Mouse (Mus musculus): ENCODE results near the gene Sirt2. TPM values are rescaled to one million over a fixed set of nuclear protein-coding genes. Genes with fewer than 3 reads are reported as not detected.

The Sirt2 gene
- total RNA-seq, 2 experiments from 2014 or later: 156 to 162 TPM

DNA sequence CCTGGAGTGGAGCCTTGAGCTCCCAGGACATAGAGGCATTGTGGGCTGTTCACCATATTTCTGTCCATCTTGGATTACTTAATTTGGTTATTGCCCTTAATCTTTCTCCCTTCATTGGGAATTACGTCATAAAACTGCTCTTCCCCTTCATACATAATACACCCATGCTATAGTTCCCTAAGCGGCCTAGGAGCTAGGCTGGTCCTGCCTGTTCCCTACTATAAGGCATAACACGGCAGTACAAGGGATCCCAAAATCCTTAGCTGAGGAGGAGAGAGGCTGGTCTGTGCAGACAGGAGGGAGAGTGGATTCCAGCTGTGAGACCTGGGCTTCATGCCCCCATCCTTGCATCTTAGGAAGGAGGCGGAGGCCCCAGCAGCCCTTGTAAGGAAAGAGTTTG is 51.4 kb downstream of the Sirt2 start:
- no peak for DNase-seq

GRCm38 (mm10) chr7:28818436-28818835 is 51.9 kb downstream of the Sirt2 start:
- DNase-seq: no peak

DNA sequence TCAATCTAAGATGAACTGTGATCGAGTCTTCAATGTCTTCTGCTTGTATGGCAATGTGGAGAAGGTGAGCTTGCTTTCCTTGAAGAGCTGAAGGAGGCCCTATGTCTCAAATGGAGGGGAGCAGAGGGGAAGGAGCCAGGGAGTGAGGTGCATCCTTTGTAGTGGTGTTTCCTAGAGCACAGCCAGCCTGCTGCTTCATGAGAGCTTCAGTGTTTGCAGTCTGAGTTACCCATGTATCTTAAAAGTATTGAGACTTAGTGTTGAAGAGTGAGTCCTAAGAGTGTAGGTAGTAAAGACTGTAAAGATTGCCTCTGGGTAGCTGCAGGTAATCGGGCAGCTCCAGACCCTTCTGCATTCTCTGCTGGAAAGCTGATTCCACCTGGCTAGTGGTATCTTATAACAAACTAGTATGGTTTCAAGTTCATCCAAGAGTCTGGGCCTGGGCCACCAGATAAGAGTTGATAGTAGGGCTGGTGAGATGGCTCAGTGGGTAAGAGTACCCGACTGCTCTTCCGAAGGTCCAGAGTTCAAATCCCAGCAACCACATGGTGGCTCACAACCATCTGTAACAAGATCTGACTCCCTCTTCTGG is 52.4 kb downstream of the Sirt2 start:
- DNase-seq: no peak

GRCm38 (mm10) chr7:28819571-28819970 is 53.0 kb downstream of the Sirt2 start:
- DNase-seq: no peak

GRCm38 (mm10) chr7:28820358-28821260 is 54.1 kb downstream of the Sirt2 start:
- DNase-seq: peak in 1 of 2 experiments; percentile 11

GRCm38 (mm10) chr7:28821261-28821831 is 54.8 kb downstream of the Sirt2 start:
- DNase-seq: peak; percentile 71 to 80

GRCm38 (mm10) chr7:28822556-28822955 is 56.0 kb downstream of the Sirt2 start:
- DNase-seq: no peak

DNA sequence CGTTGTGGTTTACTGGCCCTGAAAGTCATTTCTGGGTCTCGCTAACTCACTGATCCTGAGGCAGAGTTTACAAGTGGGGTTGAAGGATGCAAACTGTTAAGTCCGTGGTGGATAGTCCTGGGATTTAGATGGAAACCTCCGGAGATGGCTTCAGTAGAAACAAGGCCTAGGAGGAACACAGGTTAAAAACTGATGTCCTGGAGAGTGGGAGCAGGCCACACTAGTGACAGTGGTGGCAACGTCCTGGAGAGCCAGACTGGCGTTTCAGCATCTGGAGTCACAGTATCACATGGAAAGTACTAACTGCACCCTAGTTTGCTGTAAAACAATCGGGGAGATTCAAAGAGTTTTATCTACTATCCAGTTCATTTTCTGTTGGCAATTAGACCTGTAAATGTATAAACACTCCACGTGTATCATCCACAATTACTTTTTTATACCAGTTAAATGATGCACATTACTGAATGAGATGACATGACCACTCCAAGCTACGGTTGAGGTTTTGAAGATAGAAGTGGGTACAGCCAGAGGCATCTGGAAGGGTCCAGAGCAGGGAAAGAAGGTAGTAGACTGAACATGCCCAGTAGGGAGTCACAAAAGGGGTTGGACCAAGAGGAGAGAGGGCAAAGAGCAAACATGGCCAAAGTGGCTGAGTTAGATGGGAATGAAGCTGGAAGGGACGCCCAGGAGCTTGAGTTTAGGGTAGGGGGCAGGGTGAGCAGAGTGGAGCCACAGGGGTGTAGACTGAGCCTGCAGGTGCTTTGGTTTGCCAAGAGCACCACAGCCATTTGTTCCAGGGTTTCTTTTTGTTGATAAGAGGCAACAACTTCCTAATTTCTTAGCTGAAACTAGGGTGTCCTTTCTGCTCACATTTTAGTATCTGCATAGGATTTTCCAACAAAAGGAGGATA is 56.7 kb downstream of the Sirt2 start:
- DNase-seq: no peak

GRCm38 (mm10) chr7:28823932-28824331 is 57.4 kb downstream of the Sirt2 start:
- no peak for DNase-seq

- DNase-seq: peak; percentile 83 to 88
Measured at GRCm38 (mm10) chr7:28824941-28825685, 58.6 kb downstream of the Sirt2 start, which contains the start of gene Ech1. Gene Ech1 (plus strand): TSS chr7:28825217.

- peak in 1 of 2 experiments; percentile 12 for DNase-seq
Measured at GRCm38 (mm10) chr7:28825686-28826401, 59.3 kb downstream of the Sirt2 start.

GRCm38 (mm10) chr7:28826402-28826772 is 59.9 kb downstream of the Sirt2 start:
- DNase-seq: no peak

GRCm38 (mm10) chr7:28827338-28827737 is 60.8 kb downstream of the Sirt2 start:
- DNase-seq: peak; percentile 27 to 59

GRCm38 (mm10) chr7:28829821-28830220 is 63.3 kb downstream of the Sirt2 start:
- DNase-seq: no peak

GRCm38 (mm10) chr7:28830981-28831380 is 64.4 kb downstream of the Sirt2 start:
- DNase-seq: no peak

DNA sequence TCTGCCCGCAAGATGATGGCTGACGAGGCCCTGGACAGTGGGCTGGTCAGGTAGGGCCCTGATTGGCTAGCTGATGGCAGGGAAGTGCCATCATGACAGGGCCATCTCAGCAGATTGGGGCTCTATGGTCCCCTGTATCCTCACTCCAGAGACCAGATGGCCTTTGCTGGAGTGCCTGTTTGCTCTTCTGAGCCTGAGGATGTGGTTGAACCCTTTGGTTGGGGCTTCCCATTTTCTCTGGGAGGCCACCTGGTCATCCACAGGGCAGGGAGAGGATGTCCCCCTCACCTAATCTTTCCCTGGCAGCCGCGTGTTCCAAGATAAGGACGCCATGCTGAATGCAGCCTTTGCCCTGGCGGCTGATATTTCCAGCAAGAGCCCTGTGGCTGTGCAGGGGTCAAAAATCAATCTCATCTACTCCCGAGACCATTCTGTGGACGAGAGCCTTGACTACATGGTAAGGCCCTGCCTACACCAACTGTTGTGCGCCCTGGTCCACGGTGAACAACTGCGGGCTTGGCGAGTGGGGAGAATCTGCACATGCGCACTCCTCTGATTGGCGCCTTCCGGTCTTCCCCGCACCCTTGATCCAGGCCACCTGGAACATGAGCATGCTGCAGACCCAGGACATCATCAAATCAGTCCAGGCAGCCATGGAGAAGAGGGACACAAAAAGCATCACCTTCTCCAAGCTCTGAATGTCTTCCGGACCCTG is 65.0 kb downstream of the Sirt2 start:
- no peak for DNase-seq

DNA sequence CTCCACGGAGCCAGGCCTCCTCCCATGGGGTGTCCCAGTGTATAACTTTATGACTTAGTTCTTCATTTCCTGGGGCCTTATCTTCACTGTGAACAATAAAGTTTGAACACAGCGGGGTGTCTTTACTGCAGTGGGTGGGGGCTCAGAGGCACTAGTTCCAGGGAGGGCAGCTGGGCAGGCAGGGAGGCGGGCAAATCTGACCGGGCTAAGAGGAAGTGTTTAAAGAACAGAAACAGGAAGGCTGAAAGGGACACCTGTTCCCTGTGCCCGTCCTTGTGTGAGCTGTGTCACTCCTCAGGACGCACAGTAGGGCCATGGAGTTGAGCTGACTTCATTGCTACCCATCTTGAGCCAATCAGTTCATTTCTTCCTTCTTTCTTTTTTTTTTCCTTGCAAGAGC is 65.6 kb downstream of the Sirt2 start:
- no peak for DNase-seq

- no peak for DNase-seq
Measured at GRCm38 (mm10) chr7:28833723-28834347, 67.3 kb downstream of the Sirt2 start, which contains the start of gene Lgals4. Gene Lgals4 (plus strand): TSS chr7:28833854.

GRCm38 (mm10) chr7:28836936-28837335 is 70.4 kb downstream of the Sirt2 start:
- DNase-seq: no peak
